Mouse (Mus musculus): ENCODE results near the gene Unkl.

- TF ChIP-seq CTCF (IDR thresholded peaks at IDR 0.05; ENCODE audit: control insufficient read depth, insufficient read depth, insufficient read length) (no peak), USF1 (IDR thresholded peaks at IDR 0.05; ENCODE audit: low read depth) (no peak), MYOD1 (IDR thresholded peaks at IDR 0.05; ENCODE audit: control insufficient read depth, insufficient read length, low read depth) (no peak), CEBPB (IDR thresholded peaks at IDR 0.05; ENCODE audit: low read depth) (no peak), MYOG (IDR thresholded peaks at IDR 0.05; ENCODE audit: control insufficient read depth, extremely low read depth, insufficient read length) (no peak), MAX (IDR thresholded peaks at IDR 0.05) (no peak)
Observed at GRCm38 (mm10) chr17:25215431-25215830, 27.2 kb downstream of the Unkl start.

All from C2C12 (cell line).